Mouse (Mus musculus) limb, embryonic 15.5 days (tissue): Measurements from ENCODE around the gene Antxr1. TPM values are rescaled to one million over a fixed set of nuclear protein-coding genes. Genes with fewer than 3 reads are reported as not detected.

Experiments
- ATAC-seq: fragments of 200-750 bp; cut with Nextera tagmentation; 2 replicates; pipeline ENCODE4 v1.8.0; 2017; ENCODE audit warnings: low read depth, moderate TSS enrichment; ENCODE audit not compliant: insufficient number of reproducible peaks, low FRiP score, low TSS enrichment
- H3K27ac ChIP-seq: fragments of 300-500 bp; sonication (generic); 2 replicates; pipeline ENCODE4 v1.5.1; 2015; ENCODE audit warnings: moderate library complexity, mild to moderate bottlenecking, inconsistent platforms
- H3K27me3 ChIP-seq: fragments of 300-500 bp; sonication (generic); 2 replicates; pipeline ENCODE4 v1.6.1; 2015; ENCODE audit warnings: inconsistent platforms
- H3K36me3 ChIP-seq: fragments of 300-500 bp; sonication (generic); 2 replicates; pipeline ENCODE4 v1.6.1; 2015; ENCODE audit warnings: inconsistent platforms
- H3K4me1 ChIP-seq: fragments of 300-500 bp; sonication (generic); 2 replicates; pipeline ENCODE4 v1.6.1; 2015; ENCODE audit warnings: inconsistent platforms
- H3K4me2 ChIP-seq: fragments of 300-500 bp; sonication (generic); 2 replicates; pipeline ENCODE4 v1.6.1; 2015; ENCODE audit warnings: mild to moderate bottlenecking, inconsistent platforms
- H3K4me3 ChIP-seq: fragments of 300-500 bp; sonication (generic); 2 replicates; pipeline ENCODE4 v1.5.1; 2015; ENCODE audit warnings: mild to moderate bottlenecking, inconsistent platforms
- H3K9ac ChIP-seq: fragments of 300-500 bp; sonication (generic); 2 replicates; pipeline ENCODE4 v1.6.1; 2015; ENCODE audit warnings: inconsistent platforms
- H3K9me3 ChIP-seq: fragments of 300-500 bp; sonication (generic); 2 replicates; pipeline ENCODE4 v1.6.1; 2016; ENCODE audit warnings: inconsistent platforms
- WGBS: fragments of 180-500 bp; shearing (Covaris S2); methylation state at CpG from one replicate; pipeline ENCODE4 v1.1.7; 2015; 5-methylcytosine and 5-hydroxymethylcytosine counted together
- polyA plus RNA-seq: library from polyadenylated mRNA; unstranded; fragments of >200 nt; fragmentation: Nextera tagmentation; extraction: Ambion mirVana; gene quantifications from 2 replicates; pipeline ENCODE4 v1.2.1, GENCODE M21; 2015

The Antxr1 gene
- polyA plus RNA-seq, 1 experiment from 2014 or later, result 21.7 TPM

GRCm38 (mm10) chr6:87207373-87207982, 128.1 kb downstream of the Antxr1 start:
- 64% methylated on average over 13 of the region's 13 CpGs for WGBS
- no peak for ATAC-seq
- no peak overlapping the region for H3K9ac ChIP-seq
- no peaks in the 10 kb centered on the region for H3K27me3 ChIP-seq
- peaks cover 28% of the 10 kb centered on the region for H3K36me3 ChIP-seq
- H3K27ac ChIP-seq, result no peak overlapping the region
- no peak overlapping the region for H3K4me2 ChIP-seq
- H3K4me1 ChIP-seq, result peaks cover 41% of the 10 kb centered on the region
- H3K4me3 ChIP-seq, result no peak overlapping the region
- no peaks in the 10 kb centered on the region for H3K9me3 ChIP-seq

- H3K4me2 ChIP-seq, result no peak overlapping the region
- no peaks in the 10 kb centered on the region for H3K27me3 ChIP-seq
- peaks cover 22% of the 10 kb centered on the region for H3K36me3 ChIP-seq
- 84% methylated on average over 4 of the region's 4 CpGs for WGBS
- H3K27ac ChIP-seq, result no peak overlapping the region
- no peak for ATAC-seq
- H3K9me3 ChIP-seq, result no peaks in the 10 kb centered on the region
- no peak overlapping the region for H3K4me3 ChIP-seq
- H3K9ac ChIP-seq, result no peak overlapping the region
- H3K4me1 ChIP-seq, result peaks cover 48% of the 10 kb centered on the region
These were observed 128.8 kb downstream of the Antxr1 start for GRCm38 (mm10) chr6:87206790-87207189.

GRCm38 (mm10) chr6:87203467-87203866, 132.2 kb downstream of the Antxr1 start:
- H3K4me2 ChIP-seq, result no peak overlapping the region
- peaks cover 52% of the 10 kb centered on the region for H3K4me1 ChIP-seq
- peak; percentile 71; the same call in 1 of the 2 replicates for ATAC-seq
- no peaks in the 10 kb centered on the region for H3K9me3 ChIP-seq
- peaks cover 13% of the 10 kb centered on the region; the same call in 1 of the 2 replicates for H3K36me3 ChIP-seq
- H3K27ac ChIP-seq, result peak overlapping the region; percentile 67; the same call in 1 of the 2 replicates
- no peak overlapping the region for H3K9ac ChIP-seq
- 43% methylated on average over 4 of the region's 4 CpGs for WGBS
- H3K4me3 ChIP-seq, result no peak overlapping the region
- no peaks in the 10 kb centered on the region for H3K27me3 ChIP-seq

- 50% methylated on average over 2 of the region's 2 CpGs for WGBS
- Histone ChIP-seq H3K4me2 (no peak overlapping the region), H3K9me3 (no peaks in the 10 kb centered on the region), H3K27ac (peak overlapping the region; percentile 67; the same call in 1 of the 2 replicates), H3K4me1 (peaks cover 52% of the 10 kb centered on the region), H3K9ac (no peak overlapping the region), H3K27me3 (no peaks in the 10 kb centered on the region), H3K36me3 (peaks cover 13% of the 10 kb centered on the region; the same call in 1 of the 2 replicates), H3K4me3 (no peak overlapping the region)
- 0 out of 2 replicates have a peak, but pooled peaks have one; percentile 27 for ATAC-seq
These were observed 132.6 kb downstream of the Antxr1 start for GRCm38 (mm10) chr6:87203065-87203464.

- H3K9me3 ChIP-seq, result no peaks in the 10 kb centered on the region
- peaks cover 13% of the 10 kb centered on the region; the same call in 1 of the 2 replicates for H3K36me3 ChIP-seq
- no peaks in the 10 kb centered on the region for H3K27me3 ChIP-seq
- H3K4me3 ChIP-seq, result no peak overlapping the region
- 52% methylated on average over 13 of the region's 13 CpGs for WGBS
- H3K9ac ChIP-seq, result no peak overlapping the region
- no peak overlapping the region for H3K4me2 ChIP-seq
- H3K27ac ChIP-seq, result peak overlapping the region; percentile 67
- peak; percentile 75; the same call in 1 of the 2 replicates for ATAC-seq
- peaks cover 48% of the 10 kb centered on the region for H3K4me1 ChIP-seq
These were observed 133.5 kb downstream of the Antxr1 start for GRCm38 (mm10) chr6:87202048-87202605.

GRCm38 (mm10) chr6:87189755-87190154, 145.9 kb downstream of the Antxr1 start:
- 60% methylated on average over 3 of the region's 3 CpGs for WGBS
- no peak overlapping the region; the same call in 1 of the 2 replicates for H3K27ac ChIP-seq

GRCm38 (mm10) chr6:87186988-87187387, 148.6 kb downstream of the Antxr1 start:
- no peaks in the 10 kb centered on the region for H3K27me3 ChIP-seq
- H3K4me1 ChIP-seq, result peaks cover 62% of the 10 kb centered on the region
- 0 out of 2 replicates have a peak overlapping the region, but pooled peaks have one; percentile 7 for H3K4me2 ChIP-seq
- peaks cover 52% of the 10 kb centered on the region for H3K36me3 ChIP-seq
- no peak overlapping the region for H3K9ac ChIP-seq
- H3K27ac ChIP-seq, result peak overlapping the region; percentile 84
- H3K9me3 ChIP-seq, result no peaks in the 10 kb centered on the region
- 38% methylated on average over 12 of the region's 12 CpGs for WGBS
- no peak overlapping the region for H3K4me3 ChIP-seq
- peak; percentile 60; the same call in 1 of the 2 replicates for ATAC-seq

More at GRCm38 (mm10) chr6:87189755-87190154, 145.9 kb downstream of the Antxr1 start:
- Histone ChIP-seq H3K36me3 (peaks cover 66% of the 10 kb centered on the region), H3K4me3 (no peak overlapping the region), H3K4me2 (no peak overlapping the region), H3K27me3 (no peaks in the 10 kb centered on the region), H3K9ac (no peak overlapping the region), H3K9me3 (no peaks in the 10 kb centered on the region), H3K4me1 (peaks cover 42% of the 10 kb centered on the region)
- no peak for ATAC-seq

- Histone ChIP-seq H3K36me3 (peaks cover 61% of the 10 kb centered on the region), H3K4me3 (no peak overlapping the region), H3K9ac (no peak overlapping the region), H3K9me3 (no peaks in the 10 kb centered on the region), H3K27ac (peak overlapping the region; percentile 79), H3K4me2 (no peak overlapping the region), H3K4me1 (peaks cover 59% of the 10 kb centered on the region), H3K27me3 (no peaks in the 10 kb centered on the region)
- WGBS, result 83% methylated on average over 3 of the region's 3 CpGs
- ATAC-seq, result no peak
These were observed 151.2 kb downstream of the Antxr1 start for GRCm38 (mm10) chr6:87184418-87184817.

- WGBS, result 85% methylated on average over 11 of the region's 11 CpGs
- no peak for ATAC-seq
- H3K27me3 ChIP-seq, result no peaks in the 10 kb centered on the region
- H3K27ac ChIP-seq, result peak overlapping the region; percentile 79
- peaks cover 58% of the 10 kb centered on the region for H3K4me1 ChIP-seq
- peaks cover 63% of the 10 kb centered on the region for H3K36me3 ChIP-seq
- no peak overlapping the region for H3K4me2 ChIP-seq
- H3K9me3 ChIP-seq, result no peaks in the 10 kb centered on the region
- H3K4me3 ChIP-seq, result no peak overlapping the region
- no peak overlapping the region for H3K9ac ChIP-seq
These were observed 151.6 kb downstream of the Antxr1 start for GRCm38 (mm10) chr6:87183981-87184380.

- Histone ChIP-seq H3K27ac (peak overlapping the region; percentile 79), H3K4me1 (peaks cover 58% of the 10 kb centered on the region)
These were observed 152.5 kb downstream of the Antxr1 start for GRCm38 (mm10) chr6:87183159-87183558.

GRCm38 (mm10) chr6:87182736-87183135, 152.9 kb downstream of the Antxr1 start:
- peaks cover 53% of the 10 kb centered on the region for H3K4me1 ChIP-seq
- H3K27me3 ChIP-seq, result no peaks in the 10 kb centered on the region
- peaks cover 63% of the 10 kb centered on the region for H3K36me3 ChIP-seq
- peak overlapping the region; percentile 79 for H3K27ac ChIP-seq
- ATAC-seq, result no peak
- H3K9ac ChIP-seq, result no peak overlapping the region
- H3K4me3 ChIP-seq, result no peak overlapping the region
- H3K9me3 ChIP-seq, result no peaks in the 10 kb centered on the region
- 69% methylated on average over 6 of the region's 6 CpGs for WGBS
- no peak overlapping the region for H3K4me2 ChIP-seq

More at GRCm38 (mm10) chr6:87183159-87183558, 152.5 kb downstream of the Antxr1 start:
- H3K4me3 ChIP-seq, result no peak overlapping the region
- no peak overlapping the region for H3K4me2 ChIP-seq
- H3K36me3 ChIP-seq, result peaks cover 63% of the 10 kb centered on the region
- no peak overlapping the region for H3K9ac ChIP-seq
- no peaks in the 10 kb centered on the region for H3K27me3 ChIP-seq
- 0 out of 2 replicates have a peak, but pooled peaks have one; percentile 31 for ATAC-seq
- no peaks in the 10 kb centered on the region for H3K9me3 ChIP-seq
- 46% methylated on average over 8 of the region's 8 CpGs for WGBS

GRCm38 (mm10) chr6:87171461-87171860, 164.2 kb downstream of the Antxr1 start:
- Histone ChIP-seq H3K9me3 (no peaks in the 10 kb centered on the region), H3K4me2 (no peak overlapping the region), H3K9ac (no peak overlapping the region), H3K4me3 (no peak overlapping the region), H3K27me3 (no peaks in the 10 kb centered on the region), H3K27ac (no peak overlapping the region; the same call in 1 of the 2 replicates), H3K4me1 (peaks cover 10% of the 10 kb centered on the region), H3K36me3 (peaks cover 73% of the 10 kb centered on the region)
- WGBS, result 85% methylated on average over 3 of the region's 3 CpGs
- no peak for ATAC-seq
